Mouse (Mus musculus) embryo, embryonic 9.5 days (tissue): ENCODE data around the gene Slc2a12.

Source experiments
- DNase-seq: peaks from one replicate; pipeline ENCODE4 v3.0.0-alpha.2; 2017; ENCODE audit errors: extremely low spot score

The Slc2a12 gene

DNA sequence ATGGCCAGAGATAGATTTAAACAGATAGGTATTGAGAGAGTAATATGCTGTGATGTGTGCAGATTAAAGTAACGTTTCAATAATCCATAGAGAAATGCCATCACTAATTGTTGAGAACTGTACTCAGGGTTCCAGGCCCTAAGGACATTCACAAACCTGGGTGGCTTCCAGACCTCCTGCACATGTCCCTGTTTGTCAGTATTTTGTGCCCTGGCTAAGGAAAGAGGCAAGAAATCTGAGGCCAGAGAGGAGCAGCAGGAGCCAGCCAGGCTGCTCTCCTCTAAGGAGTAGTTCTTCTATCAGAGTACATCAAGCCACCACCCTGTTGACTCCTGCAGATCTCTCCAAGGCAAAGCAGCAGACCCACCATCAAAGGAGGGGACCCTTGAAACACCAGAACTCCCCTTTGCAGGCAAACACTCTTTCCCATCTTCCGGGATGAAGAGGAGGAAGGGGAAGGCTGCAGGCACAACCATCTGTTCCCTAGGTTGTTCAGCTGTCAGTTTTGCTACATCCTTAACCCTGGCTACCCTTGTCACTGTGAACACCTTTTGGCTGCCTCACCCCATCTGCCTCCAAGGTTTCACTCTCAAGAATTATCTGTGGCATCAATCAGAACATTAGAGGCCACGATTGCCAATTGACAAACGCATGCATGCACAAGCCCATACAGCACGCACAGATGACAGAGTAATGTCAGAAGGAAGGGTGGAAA lies 15.6 kb downstream of the Slc2a12 start:
- no peak for DNase-seq

DNA sequence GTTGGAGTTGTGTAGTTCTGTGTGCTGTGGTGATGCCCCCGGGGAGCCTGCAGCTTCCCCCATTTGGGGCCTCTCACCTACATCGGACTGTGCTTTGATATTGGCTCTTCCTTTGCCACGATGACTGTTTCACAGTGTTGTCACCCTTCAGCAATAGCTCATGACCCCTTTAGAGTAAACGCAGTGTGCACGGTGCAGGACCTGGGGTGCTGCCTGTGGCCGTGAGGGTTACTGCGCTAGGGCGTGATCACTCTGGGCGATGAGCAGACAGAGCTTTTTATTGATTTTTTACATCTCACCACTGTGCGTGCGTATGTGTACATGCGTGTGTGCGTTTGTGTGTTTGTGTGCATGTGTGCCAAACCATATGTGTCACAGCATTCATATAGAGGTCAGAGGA lies 23.7 kb downstream of the Slc2a12 start:
- no peak for DNase-seq

DNA sequence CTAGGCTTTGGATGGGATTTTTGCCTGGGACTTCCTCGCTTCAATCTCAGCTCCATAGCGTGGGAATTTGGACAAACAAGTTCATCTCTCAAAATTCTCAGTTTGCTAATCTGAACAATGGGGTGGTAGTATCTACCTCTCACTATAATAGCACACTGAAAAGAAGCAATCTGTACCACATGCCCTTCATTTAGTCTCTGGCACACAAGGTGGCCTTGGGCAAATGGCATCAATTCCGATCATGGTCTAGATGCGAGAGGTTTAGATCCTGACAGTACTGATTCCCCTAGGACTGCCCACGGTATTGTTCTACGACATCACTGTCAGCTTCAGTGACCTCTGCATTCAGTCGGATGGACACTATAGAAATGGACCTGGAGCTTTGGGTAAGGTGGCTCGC lies 29.4 kb downstream of the Slc2a12 start:
- no peak for DNase-seq

DNA sequence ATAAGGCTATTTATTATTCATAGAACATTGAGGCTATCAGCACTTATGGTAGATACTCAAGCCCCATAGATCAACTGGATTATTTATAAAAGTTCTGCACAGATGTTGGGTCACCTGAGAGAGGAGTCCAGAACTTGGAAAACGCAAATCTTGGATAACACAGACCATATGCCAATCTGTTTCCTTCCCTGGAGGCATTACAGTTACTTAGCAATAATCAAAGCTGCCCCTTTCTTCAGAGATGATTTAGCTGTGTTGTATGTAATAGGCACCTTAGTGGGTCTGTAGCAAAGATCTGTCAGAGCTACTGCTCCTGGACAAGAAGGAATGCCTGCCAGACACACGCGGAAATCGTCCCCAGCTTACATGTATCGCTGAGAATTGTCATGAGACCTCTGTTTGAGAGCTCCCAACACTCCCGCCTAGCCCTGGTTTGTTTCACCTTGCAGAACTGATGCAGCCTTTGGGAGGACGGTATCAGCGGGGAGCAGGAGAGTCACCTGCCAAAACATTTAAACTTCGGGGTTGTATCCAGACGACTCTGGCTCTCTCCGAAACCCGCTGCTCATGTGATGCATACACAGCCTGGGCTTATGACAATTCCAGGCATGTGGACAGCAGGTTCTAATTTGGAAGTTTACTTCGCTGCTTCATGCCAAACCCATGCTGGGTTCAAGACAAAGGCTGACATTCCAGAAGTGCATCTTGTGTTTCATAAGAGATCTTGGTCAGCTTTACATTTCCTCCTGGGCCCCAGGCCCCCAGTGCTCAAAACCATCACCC lies 31.2 kb downstream of the Slc2a12 start:
- no peak for DNase-seq

GRCm38 (mm10) chr10:22696236-22696635 lies 51.4 kb downstream of the Slc2a12 start:
- no peak for DNase-seq

DNA sequence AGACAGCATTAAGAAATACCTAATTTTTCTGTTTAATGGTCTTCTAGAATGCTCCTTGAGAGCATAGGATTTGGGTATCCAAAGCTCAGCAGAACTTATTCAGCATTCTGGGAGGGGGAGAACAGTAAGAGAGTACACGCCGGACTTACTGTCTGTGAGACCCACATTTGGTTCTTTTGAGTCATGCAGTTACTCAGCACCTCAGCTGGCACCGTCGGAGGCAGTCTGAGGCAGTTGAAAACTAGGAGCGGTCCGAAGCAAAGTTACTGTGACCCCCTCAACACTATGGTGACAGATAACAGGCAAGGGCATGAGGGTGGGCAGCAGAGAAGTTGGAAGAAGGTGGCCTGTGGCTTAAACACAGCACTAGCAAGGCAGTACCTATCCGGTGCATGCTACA lies 52.1 kb downstream of the Slc2a12 start:
- no peak for DNase-seq

DNA sequence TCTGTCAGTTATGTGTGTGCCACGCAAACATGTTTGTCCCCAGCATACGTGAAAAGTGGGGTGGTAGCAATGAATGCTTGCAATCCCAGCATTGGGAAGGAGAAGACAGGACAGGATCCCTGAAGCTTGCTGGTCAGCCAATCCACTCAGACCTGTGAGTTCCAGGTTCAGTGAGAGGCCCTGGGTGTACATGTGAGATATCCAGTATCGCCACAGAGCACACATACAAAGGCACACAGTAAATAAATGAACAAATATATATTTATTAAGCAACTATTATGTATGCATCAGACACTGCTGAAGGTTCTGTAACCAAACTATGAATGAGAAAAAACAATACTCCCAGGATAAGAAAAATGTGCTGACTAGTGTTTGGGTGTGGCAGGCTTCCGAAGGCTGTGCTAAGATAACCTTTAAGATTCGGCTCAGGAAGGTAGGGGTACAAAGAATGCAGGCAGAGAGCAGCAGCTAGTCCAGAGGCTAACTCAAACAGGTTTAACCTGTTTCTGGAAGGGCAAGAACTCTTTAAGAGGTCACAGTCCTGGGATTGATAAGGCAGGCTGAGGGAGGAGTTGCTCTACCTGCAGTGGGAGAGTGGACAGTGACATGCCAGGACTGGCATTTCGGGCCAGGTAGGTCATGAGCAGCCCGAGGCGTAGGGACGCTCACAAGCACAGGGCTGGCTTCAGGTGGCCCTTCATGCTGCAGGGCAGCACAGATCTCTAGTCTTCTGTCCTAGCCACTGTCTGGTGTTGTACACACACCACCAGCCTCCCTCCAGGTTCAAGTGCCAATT lies 53.5 kb downstream of the Slc2a12 start:
- no peak for DNase-seq

DNA sequence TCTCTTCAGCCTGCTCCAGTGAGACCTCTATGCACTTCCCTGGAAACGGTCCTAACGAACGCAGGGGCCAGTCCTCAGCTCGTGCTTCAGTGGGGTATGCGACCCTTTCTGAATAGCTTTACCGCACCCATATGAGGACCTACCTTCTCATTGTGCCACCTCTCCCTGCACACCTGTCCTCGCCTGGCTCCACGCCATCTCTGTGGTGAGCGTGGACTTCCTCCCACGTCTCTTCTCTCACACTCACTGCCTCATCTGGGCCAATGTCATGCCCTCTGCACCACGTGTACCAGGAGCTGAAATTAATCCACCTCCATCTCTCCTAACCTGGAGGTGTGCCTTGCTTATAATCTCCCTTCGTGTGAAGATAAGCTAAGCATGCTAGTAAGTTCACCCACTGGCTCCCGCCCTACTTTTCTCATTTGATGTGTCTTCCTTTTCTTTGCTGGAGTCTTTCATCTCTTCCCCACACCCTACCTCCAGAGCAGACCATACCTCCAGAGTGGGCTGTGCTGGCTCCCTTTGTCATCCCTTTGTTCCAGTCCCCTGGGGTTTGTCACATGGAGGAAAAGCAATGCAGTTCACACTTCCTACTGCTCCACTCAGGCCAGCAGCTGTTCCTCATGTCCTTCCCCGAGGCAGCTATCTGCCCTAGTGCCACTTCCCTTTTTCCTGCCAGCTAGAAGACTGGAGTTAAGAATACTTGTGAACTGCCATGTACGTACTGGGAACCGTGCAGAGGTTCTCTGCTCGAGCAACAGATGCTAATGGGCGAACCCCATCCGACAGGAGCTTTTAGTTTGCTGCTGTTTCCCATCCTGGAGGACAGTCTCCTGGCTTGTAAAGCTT lies 54.9 kb downstream of the Slc2a12 start:
- DNase-seq: no peak

GRCm38 (mm10) chr10:22700773-22701172 lies 56.0 kb downstream of the Slc2a12 start:
- DNase-seq: no peak

- no peak for DNase-seq
These were observed 56.9 kb downstream of the Slc2a12 start for GRCm38 (mm10) chr10:22701485-22702315.

DNA sequence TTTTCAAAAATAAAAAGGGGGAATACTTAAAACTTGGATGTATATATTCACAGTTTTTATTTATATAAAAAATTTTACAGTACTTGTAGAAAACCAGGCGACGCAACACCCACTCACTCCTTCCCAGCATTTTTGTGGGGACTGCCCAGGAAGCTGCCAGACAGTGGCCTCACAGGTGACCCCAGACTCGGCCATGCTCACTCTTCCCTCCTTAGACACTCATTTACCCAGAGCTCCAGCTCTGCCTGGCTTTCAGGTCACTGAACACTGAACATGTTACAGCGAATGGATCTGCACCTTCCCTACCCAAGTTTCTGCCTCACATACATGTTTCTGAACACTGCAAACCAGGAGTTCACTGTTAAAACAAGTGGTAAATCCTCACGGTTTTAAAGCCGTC lies 59.0 kb downstream of the Slc2a12 start:
- DNase-seq: no peak

DNA sequence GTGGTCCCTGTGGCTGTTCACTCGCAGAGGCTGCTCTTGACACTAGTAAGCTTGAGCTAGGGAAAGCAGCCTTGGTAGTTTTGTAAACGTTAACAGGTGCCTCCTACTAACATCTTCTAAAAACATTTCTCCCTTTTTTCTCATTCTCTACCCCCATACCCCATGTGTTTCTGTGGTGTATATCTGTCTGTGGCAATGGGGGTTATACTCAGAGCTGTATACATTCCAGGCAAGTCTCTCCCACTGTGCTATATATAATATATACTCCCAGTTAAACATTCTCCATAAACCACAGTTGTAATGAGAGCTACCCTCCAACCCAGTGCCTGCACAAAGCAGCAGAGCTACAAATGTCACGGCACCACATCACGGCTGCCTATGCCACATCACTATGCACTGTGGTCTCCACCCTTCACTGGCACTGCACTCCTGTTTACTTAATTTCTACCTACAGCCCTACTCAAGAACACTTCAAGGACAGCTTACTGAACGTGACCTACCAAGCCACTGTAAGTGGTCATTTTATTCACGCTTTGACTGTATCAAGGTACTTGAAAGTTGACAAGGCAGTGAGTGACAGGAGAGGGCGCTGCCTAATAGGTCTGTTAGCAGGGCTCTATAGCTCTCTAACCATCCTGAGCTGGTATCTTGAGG lies 63.5 kb downstream of the Slc2a12 start:
- no peak for DNase-seq

DNA sequence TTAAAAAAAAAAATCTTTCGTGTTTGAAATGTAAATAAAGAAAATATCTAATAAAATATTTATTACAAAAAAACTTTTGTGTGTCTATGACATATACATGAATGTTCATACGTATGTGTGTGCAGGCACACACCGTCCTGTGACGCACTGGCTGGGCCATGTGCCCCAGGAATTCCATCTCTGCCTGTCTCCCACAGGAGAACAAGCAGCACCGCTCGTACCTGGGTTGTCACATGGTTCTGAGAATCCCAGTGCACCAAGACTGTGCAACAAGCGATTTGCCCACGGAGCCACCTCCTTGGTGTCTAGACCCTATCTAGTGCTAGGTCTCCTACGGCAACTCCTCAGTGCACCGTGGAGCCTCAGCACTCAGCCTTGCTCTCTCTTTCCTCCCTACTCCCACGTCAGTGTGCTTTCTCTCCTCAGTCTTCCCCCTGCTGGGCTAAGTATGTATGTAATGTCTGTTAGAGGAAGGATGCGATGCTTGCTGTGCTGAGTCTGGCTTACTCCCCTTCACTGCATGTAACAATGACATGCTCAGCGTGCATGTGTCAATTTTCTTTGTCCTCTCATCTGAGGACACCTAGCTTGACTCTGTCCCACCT lies 65.5 kb downstream of the Slc2a12 start:
- DNase-seq: no peak

DNA sequence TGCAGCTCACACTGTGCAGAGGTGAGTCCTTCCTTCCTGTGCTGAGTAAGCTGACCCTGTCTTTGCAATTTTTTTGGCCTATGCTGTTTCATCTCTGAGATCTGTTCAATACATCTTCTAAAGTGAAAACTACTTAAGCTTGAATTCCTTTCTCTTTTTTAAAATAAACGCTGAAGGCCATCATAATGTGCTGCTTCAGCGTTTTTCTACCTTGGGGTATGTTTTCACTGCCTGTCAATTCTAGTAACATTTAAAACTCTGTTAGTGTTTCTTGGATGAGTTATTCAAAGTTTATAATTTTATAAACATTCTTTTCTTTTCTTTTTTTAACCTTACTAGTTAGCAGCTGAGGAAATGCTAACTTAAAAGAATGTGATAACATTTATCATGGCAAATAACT lies 68.1 kb downstream of the Slc2a12 start:
- DNase-seq: no peak

GRCm38 (mm10) chr10:22714520-22714919 lies 69.7 kb downstream of the Slc2a12 start:
- DNase-seq: peak; percentile 33

DNA sequence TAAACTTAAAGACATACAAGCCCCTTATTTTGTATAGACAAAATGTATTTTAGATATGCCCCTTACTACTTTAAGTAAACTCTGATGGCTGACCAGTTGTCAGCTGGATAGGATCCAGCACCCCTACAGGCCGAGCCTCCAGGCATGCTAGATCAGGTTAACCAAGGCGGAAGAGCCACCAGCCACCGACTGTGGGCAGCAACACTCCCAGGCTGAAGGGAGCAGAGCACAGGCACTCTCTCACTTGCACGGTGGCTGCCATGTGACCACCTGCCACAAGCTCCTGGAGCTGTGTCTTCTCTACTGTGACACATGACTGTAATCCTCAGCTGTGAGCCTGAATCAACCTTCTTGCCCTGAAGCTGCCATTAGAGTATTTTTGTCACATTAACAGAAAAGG lies 73.7 kb downstream of the Slc2a12 start:
- no peak for DNase-seq

DNA sequence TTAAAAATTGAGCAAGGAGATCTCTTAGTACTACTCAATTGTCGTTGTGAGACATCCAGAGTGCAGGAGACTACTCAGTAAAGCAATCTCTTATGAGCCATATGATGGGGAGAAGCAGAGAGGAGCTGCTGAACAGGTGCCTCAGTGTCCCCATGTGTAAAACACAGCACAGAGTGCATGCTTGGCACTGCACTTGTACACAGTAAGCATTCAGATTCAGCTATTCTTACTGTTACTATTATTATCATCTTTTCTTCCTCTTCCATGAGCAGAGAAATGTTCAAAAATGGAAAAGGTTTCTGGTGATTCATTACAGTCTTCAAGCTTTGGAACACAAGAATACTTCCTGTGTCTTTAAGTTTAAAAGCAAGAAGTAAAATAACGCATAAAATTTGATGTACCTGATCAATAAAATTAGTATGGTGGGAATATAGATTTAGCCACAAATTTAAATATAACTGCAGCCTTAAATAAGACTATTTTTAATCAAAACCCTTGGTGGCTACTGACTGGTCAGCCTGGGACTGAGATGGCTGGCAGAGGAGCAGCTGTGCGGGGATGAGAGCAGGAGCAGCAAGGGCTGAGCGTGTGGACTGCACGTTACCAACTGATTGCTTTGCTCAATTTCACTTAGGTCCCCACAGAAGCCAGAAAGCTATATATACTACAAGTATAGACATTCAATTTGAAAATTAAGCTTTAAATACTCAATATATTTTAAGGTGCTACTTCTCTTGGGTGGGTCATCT lies 76.1 kb downstream of the Slc2a12 start:
- DNase-seq: no peak

DNA sequence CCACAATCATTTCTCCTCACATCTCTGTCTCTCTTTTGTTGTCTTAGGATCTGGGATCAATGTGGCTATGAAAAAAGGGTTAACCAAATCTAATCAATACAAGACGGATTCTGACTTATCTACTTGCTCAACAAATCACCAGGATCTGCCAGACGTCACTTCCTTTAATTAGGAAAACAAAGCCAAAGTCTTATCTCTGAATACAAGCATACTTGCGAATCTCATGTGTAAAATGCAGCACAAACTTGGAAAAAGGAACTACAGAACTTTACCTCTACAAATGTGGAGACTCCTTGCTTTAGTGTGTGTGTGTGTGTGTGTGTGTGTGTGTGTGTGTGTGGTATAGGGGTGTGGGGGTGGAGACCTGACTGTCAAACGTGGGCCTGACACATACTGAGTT lies 80.4 kb downstream of the Slc2a12 start:
- no peak for DNase-seq

GRCm38 (mm10) chr10:22726295-22726694 lies 81.5 kb downstream of the Slc2a12 start:
- no peak for DNase-seq
